Mouse (Mus musculus): ENCODE results near the gene Zfp637. TPM values are rescaled to one million over a fixed set of nuclear protein-coding genes. Genes with fewer than 3 reads are reported as not detected.
A peak's percentile ranks its signal among the peaks of the same experiment; 100 is the strongest.
"Not testable (repeated sequence)": the region's sequence is repeated elsewhere in the genome, so short reads cannot be mapped to it uniquely, and the experiment has no call there.

Zfp637 gene
- polyA plus RNA-seq, 1 experiment from 2014 or later: 25.4 TPM

- H3K36me3 ChIP-seq (replicated peaks; ENCODE audit: insufficient read depth, low read length): no peaks in the 10 kb centered on the region
- H3K4me2 ChIP-seq (ENCODE audit: low read depth, low read length): peak within 1 kb of the TSS; percentile 99
- no peaks in the 10 kb centered on the region for H3K9me3 ChIP-seq (ENCODE audit: low read length)
- WGBS (ENCODE audit: insufficient replicate concordance): 47% methylated on average over 6 of the region's 6 CpGs
- H3K4me3 ChIP-seq (ENCODE audit: low read depth, low read length): peak within 1 kb of the TSS; percentile 72
- TF ChIP-seq CTCF (IDR thresholded peaks at IDR 0.05; ENCODE audit: low read depth) (no peak), EP300 (IDR thresholded peaks at IDR 0.05; ENCODE audit: low read depth) (no peak)
- H3K9ac ChIP-seq (replicated peaks): peak within 1 kb of the TSS; percentile 60
- H3K4me1 ChIP-seq (ENCODE audit: insufficient read depth): peaks cover 7% of the 10 kb centered on the region
- DNase-seq: peak; percentile 31
- H3K27ac ChIP-seq (ENCODE audit: low read depth): peak within 1 kb of the TSS; percentile 58; the same call in 1 of the 2 replicates
- ATAC-seq: no peak
- no peaks in the 10 kb centered on the region for H3K27me3 ChIP-seq (ENCODE audit: insufficient read depth, low read length)
These were observed 20.9 kb downstream of the Zfp637 start, which contains the start of gene Zfp239 for GRCm38 (mm10) chr6:117861848-117862247. Gene Zfp239 (plus strand): TSS chr6:117862100.

DNA sequence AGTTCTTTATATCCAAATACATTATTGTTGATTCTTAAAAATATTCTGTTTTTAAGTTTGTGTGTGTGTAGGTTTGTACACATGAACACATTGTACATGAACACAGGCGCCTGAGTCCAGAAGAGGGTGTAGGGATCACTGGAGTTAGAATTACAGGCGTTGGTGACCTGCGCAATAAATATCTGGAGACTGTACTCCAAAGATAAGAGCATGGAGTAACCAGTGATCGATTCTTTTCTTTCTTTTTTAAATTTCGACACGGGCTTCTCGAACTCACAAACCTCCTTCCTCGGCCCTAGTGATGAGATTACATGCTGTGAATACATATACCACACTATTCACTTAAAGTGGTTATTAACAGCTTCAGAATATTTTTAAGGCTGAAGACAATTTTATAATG is 21.5 kb downstream of the Zfp637 start:
- H3K27ac ChIP-seq (ENCODE audit: low read depth): peak overlapping the region; percentile 58; the same call in 1 of the 2 replicates
- 41% methylated on average over 8 of the region's 8 CpGs for WGBS (ENCODE audit: insufficient replicate concordance)
- ATAC-seq: peak; percentile 84
- DNase-seq: no peak
- peaks cover 7% of the 10 kb centered on the region for H3K4me1 ChIP-seq (ENCODE audit: insufficient read depth)
- H3K4me2 ChIP-seq (ENCODE audit: low read depth, low read length): peak overlapping the region; percentile 99
- H3K9me3 ChIP-seq (ENCODE audit: low read length): no peaks in the 10 kb centered on the region
- H3K36me3 ChIP-seq (replicated peaks; ENCODE audit: insufficient read depth, low read length): no peaks in the 10 kb centered on the region
- peak overlapping the region; percentile 60; the same call in 1 of the 2 replicates for H3K9ac ChIP-seq (replicated peaks)
- peak overlapping the region; percentile 72 for H3K4me3 ChIP-seq (ENCODE audit: low read depth, low read length)
- H3K27me3 ChIP-seq (ENCODE audit: insufficient read depth, low read length): no peaks in the 10 kb centered on the region
- no peak; the same call in 1 of the 2 replicates for TF ChIP-seq EP300 (IDR thresholded peaks at IDR 0.05; ENCODE audit: low read depth)
- TF ChIP-seq CTCF (IDR thresholded peaks at IDR 0.05; ENCODE audit: low read depth): no peak

DNA sequence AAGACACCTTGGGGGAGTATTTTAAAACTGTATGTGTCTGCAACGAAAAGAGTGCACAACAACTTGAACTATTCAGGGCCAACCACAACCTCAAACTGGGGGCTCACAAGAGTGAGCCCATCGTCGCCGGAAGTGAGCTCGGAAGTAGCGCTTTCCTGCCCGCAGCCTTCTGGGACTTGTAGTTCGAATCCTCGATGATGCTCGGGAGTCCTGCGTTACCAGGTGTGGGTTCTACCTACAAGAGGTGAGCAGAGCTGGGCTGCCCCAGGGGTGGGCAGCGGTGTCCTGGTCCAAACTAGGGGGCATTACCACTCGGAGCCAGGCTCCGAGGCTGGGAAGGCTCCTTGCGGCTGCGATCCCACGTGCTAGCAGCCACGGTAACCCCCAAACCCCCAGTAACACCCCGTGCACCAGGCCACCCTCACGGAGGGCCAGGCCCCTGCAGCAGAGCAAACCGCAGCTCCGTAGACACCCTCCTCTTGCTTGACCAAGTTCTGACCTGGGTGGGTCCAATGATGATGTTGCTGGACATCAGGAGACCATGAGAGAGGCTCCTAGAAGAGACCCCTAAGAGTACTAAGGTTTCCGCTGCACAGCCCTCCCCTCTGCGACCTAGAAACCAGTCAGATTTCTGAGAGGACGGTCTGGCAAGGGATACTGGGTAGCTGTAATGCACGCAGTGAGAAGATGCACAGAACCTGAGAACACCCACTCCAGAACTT is 22.1 kb downstream of the Zfp637 start:
- Histone ChIP-seq H3K4me3 (ENCODE audit: low read depth, low read length) (peak overlapping the region; percentile 72), H3K4me1 (ENCODE audit: insufficient read depth) (peaks cover 7% of the 10 kb centered on the region), H3K9ac (replicated peaks) (peak overlapping the region; percentile 60), H3K27ac (ENCODE audit: low read depth) (peak overlapping the region; percentile 58; the same call in 1 of the 2 replicates), H3K27me3 (ENCODE audit: insufficient read depth, low read length) (no peaks in the 10 kb centered on the region), H3K9me3 (ENCODE audit: low read length) (no peaks in the 10 kb centered on the region), H3K36me3 (replicated peaks; ENCODE audit: insufficient read depth, low read length) (no peaks in the 10 kb centered on the region), H3K4me2 (ENCODE audit: low read depth, low read length) (peak overlapping the region; percentile 99)
- TF ChIP-seq EP300 (IDR thresholded peaks at IDR 0.05; ENCODE audit: low read depth) (no peak), CTCF (IDR thresholded peaks at IDR 0.05; ENCODE audit: low read depth) (no peak)
- 1% methylated on average over 26 of the region's 26 CpGs for WGBS (ENCODE audit: insufficient replicate concordance)
- ATAC-seq (peak; percentile 90), DNase-seq (peak; percentile 72)

- H3K4me2 ChIP-seq (ENCODE audit: low read depth, low read length): peak overlapping the region; percentile 99
- H3K27ac ChIP-seq (ENCODE audit: low read depth): 0 out of 2 replicates have a peak overlapping the region, but pooled peaks have one; percentile 7
- no peaks in the 10 kb centered on the region for H3K27me3 ChIP-seq (ENCODE audit: insufficient read depth, low read length)
- H3K36me3 ChIP-seq (replicated peaks; ENCODE audit: insufficient read depth, low read length): no peaks in the 10 kb centered on the region
- WGBS (ENCODE audit: insufficient replicate concordance): 87% methylated on average over 8 of the region's 8 CpGs
- DNase-seq (no peak), ATAC-seq (no peak)
- no peak overlapping the region for H3K9ac ChIP-seq (replicated peaks)
- H3K4me3 ChIP-seq (ENCODE audit: low read depth, low read length): no peak overlapping the region
- no peak for TF ChIP-seq EP300 (IDR thresholded peaks at IDR 0.05; ENCODE audit: low read depth)
- no peak for TF ChIP-seq CTCF (IDR thresholded peaks at IDR 0.05; ENCODE audit: low read depth)
- peaks cover 7% of the 10 kb centered on the region for H3K4me1 ChIP-seq (ENCODE audit: insufficient read depth)
- H3K9me3 ChIP-seq (ENCODE audit: low read length): no peaks in the 10 kb centered on the region
These were observed 22.8 kb downstream of the Zfp637 start for GRCm38 (mm10) chr6:117863751-117864150.

DNA sequence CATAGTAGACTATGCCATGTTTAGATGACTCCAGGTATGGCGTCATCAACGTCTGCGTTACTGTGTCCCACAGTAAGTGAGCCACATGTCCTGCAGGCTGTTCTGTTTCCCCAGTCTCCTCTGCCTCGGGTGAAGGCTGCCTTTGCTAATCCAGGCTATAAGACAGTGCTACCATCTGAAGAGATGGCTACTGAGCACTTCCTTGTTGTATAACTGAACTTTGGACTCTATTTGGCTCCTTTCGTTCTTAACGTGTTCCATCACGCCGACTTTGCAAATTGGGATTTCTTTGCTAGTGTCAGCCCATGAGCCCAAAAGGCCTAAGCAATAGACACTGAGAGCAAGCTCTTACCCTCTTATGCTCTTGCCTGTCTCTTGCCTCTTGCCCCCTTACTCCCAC is 27.2 kb downstream of the Zfp637 start:
- 87% methylated on average over 8 of the region's 8 CpGs for WGBS (ENCODE audit: insufficient replicate concordance)
- Histone ChIP-seq H3K27me3 (ENCODE audit: insufficient read depth, low read length) (no peaks in the 10 kb centered on the region), H3K4me1 (ENCODE audit: insufficient read depth) (peaks cover 3% of the 10 kb centered on the region), H3K4me3 (ENCODE audit: low read depth, low read length) (no peak overlapping the region), H3K9ac (replicated peaks) (no peak overlapping the region), H3K9me3 (ENCODE audit: low read length) (no peaks in the 10 kb centered on the region), H3K4me2 (ENCODE audit: low read depth, low read length) (no peak overlapping the region), H3K36me3 (replicated peaks; ENCODE audit: insufficient read depth, low read length) (no peaks in the 10 kb centered on the region), H3K27ac (ENCODE audit: low read depth) (no peak overlapping the region)
- TF ChIP-seq CTCF (IDR thresholded peaks at IDR 0.05; ENCODE audit: low read depth) (no peak), EP300 (IDR thresholded peaks at IDR 0.05; ENCODE audit: low read depth) (no peak)
- ATAC-seq (no peak), DNase-seq (no peak)

DNA sequence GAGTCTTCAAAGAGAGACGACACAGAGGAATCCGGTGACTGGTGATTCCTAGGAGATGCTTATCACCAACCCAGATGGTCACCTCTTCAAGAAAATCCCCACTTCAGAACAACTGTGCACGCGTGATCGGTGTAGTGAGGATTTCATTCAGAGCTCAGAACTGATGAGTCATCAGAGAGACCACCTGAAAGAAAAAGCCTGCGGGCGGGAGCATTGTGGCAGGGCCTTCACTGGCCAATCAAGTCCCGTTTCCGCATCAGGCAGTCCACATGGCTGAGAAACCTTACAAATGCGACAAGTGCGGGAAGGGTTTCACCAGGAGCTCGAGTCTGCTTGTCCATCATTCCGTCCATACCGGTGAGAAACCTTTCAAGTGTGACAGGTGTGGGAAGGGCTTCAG is 30.1 kb downstream of the Zfp637 start:
- H3K36me3 ChIP-seq (replicated peaks; ENCODE audit: insufficient read depth, low read length): no peaks in the 10 kb centered on the region
- DNase-seq: no peak
- no peaks in the 10 kb centered on the region for H3K27me3 ChIP-seq (ENCODE audit: insufficient read depth, low read length)
- ATAC-seq: no peak
- H3K4me3 ChIP-seq (ENCODE audit: low read depth, low read length): no peak overlapping the region
- WGBS (ENCODE audit: insufficient replicate concordance): 79% methylated on average over 14 of the region's 14 CpGs
- H3K9ac ChIP-seq (replicated peaks): no peak overlapping the region
- H3K9me3 ChIP-seq (ENCODE audit: low read length): no peaks in the 10 kb centered on the region
- H3K27ac ChIP-seq (ENCODE audit: low read depth): no peak overlapping the region
- TF ChIP-seq CTCF (IDR thresholded peaks at IDR 0.05; ENCODE audit: low read depth) (no peak), EP300 (IDR thresholded peaks at IDR 0.05; ENCODE audit: low read depth) (no peak)
- peaks cover 6% of the 10 kb centered on the region; the same call in 1 of the 2 replicates for H3K4me1 ChIP-seq (ENCODE audit: insufficient read depth)
- H3K4me2 ChIP-seq (ENCODE audit: low read depth, low read length): no peak overlapping the region

DNA sequence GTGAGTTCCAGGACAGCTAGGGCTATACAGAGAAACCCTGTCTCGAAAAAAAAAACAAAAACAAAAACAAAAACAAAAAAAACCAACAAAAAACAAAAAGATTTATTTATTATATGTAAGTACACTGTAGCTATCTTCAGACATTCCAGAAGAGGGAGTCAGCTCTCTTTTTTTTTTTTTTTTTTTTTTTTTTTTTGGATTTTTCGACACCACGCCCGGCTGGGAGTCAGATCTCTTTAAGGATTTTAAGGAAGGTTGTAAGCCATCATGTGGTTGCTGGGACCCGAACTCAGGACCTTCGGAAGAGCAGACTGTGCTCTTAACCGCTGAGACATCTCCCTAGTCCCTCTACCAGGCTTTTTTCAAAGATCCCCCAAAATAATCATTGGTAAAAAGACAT is 32.5 kb downstream of the Zfp637 start:
- not testable (repeated sequence) for H3K4me3 ChIP-seq (ENCODE audit: low read depth, low read length); H3K4me1 ChIP-seq (ENCODE audit: insufficient read depth); ATAC-seq; H3K36me3 ChIP-seq (replicated peaks; ENCODE audit: insufficient read depth, low read length); H3K9me3 ChIP-seq (ENCODE audit: low read length); H3K4me2 ChIP-seq (ENCODE audit: low read depth, low read length); DNase-seq; H3K27ac ChIP-seq (ENCODE audit: low read depth); H3K27me3 ChIP-seq (ENCODE audit: insufficient read depth, low read length); H3K9ac ChIP-seq (replicated peaks)
- WGBS (ENCODE audit: insufficient replicate concordance): 77% methylated on average over 7 of the region's 7 CpGs

Measured in liver, postnatal 0 days (tissue).